Mouse (Mus musculus) thymus, adult 2 months (tissue): ENCODE measurements around the gene Gm3618. TPM values are rescaled to one million over a fixed set of nuclear protein-coding genes. Genes with fewer than 3 reads are reported as not detected.
"Not testable (repeated sequence)": the region's sequence is repeated elsewhere in the genome, so short reads cannot be mapped to it uniquely, and the experiment has no call there.

Experiments used
- DNase-seq: peaks from one replicate; pipeline ENCODE4 v3.0.0; 2021
- H3K27ac ChIP-seq: fragments of 200-500 bp; 2 replicates; pipeline ENCODE4 v1.5.1; 2012; ENCODE audit warnings: low read length, control low read depth; ENCODE audit not compliant: control insufficient read depth, insufficient read depth
- H3K27me3 ChIP-seq: fragments of 200-500 bp; 2 replicates; pipeline ENCODE4 v1.6.1; 2012; ENCODE audit warnings: mild to moderate bottlenecking, low read length, moderate library complexity, mixed read lengths; ENCODE audit not compliant: control insufficient read depth, insufficient read depth
- H3K36me3 ChIP-seq: fragments of 200-500 bp; 2 replicates; pipeline ENCODE4 v1.6.1; 2012; ENCODE audit warnings: mild to moderate bottlenecking, low read length, moderate library complexity; ENCODE audit not compliant: control insufficient read depth, insufficient read depth
- H3K4me1 ChIP-seq: fragments of 200-500 bp; replicated peaks from 2 replicates; pipeline ENCODE4 v1.6.1; 2012; ENCODE audit warnings: low read length; ENCODE audit not compliant: control insufficient read depth, insufficient read depth
- H3K4me3 ChIP-seq: fragments of 200-500 bp; 2 replicates; pipeline ENCODE4 v1.5.1; 2012; ENCODE audit warnings: mild to moderate bottlenecking, low read length, control low read depth, moderate library complexity; ENCODE audit not compliant: control insufficient read depth, insufficient read depth
- WGBS: fragments of 180-500 bp; shearing (Covaris S2); methylation state at CpG from one replicate; pipeline ENCODE4 v1.1.7; 2018; 5-methylcytosine and 5-hydroxymethylcytosine counted together
- polyA plus RNA-seq: library from polyadenylated mRNA; depleted of rRNA; stranded (reverse); fragments of >200 nt; gene quantifications from 2 replicates; pipeline ENCODE4 v1.2.3, GENCODE M21; 2012; rRNA removed

The Gm3618 gene
- not detected in 2 replicates for polyA plus RNA-seq

GRCm38 (mm10) chr14:6343578-6343977 lies at the start of gene Gm3618:
Gene Gm3618, minus strand, starts transcription at chr14:6343678.
- H3K27me3 ChIP-seq, DNase-seq, H3K4me1 ChIP-seq, H3K27ac ChIP-seq, H3K36me3 ChIP-seq, H3K4me3 ChIP-seq: not testable (repeated sequence)
- no CpG with 5 or more reads among the region's 10 CpGs for WGBS

- not testable (repeated sequence) for DNase-seq, H3K27ac ChIP-seq, H3K4me3 ChIP-seq, H3K36me3 ChIP-seq, H3K4me1 ChIP-seq, H3K27me3 ChIP-seq
- WGBS, result 84% methylated on average over 2 of the region's 4 CpGs
Observed at GRCm38 (mm10) chr14:6390219-6390618, 46.7 kb upstream of the Gm3618 start, which contains the start of gene Gm16440. Gene Gm16440, minus strand, starts transcription at chr14:6390319.

- H3K4me1 ChIP-seq, H3K27ac ChIP-seq, H3K36me3 ChIP-seq, H3K27me3 ChIP-seq, DNase-seq, H3K4me3 ChIP-seq: not testable (repeated sequence)
- 91% methylated on average over 2 of the region's 2 CpGs for WGBS
Observed at GRCm38 (mm10) chr14:6304743-6305142, 38.7 kb downstream of the Gm3618 start, which contains the start of gene Gm21103. Gene Gm21103, minus strand, starts transcription at chr14:6304843.

GRCm38 (mm10) chr14:6286931-6287715 lies 56.4 kb downstream of the Gm3618 start, which contains the start of gene Gm3411:
Gene Gm3411, minus strand, starts transcription at chr14:6287250.
- not testable (repeated sequence) for H3K4me1 ChIP-seq, H3K36me3 ChIP-seq, H3K27ac ChIP-seq, H3K27me3 ChIP-seq, H3K4me3 ChIP-seq
- DNase-seq, result peak; percentile 9
- WGBS, result 6% methylated on average over 50 of the region's 57 CpGs

Other genes starting within 250 kb of the Gm3618 start
- gene Gm8206, start 249.7 kb downstream of the Gm3618 start, polyA plus RNA-seq, result 0.05 TPM in 1 of 2 replicates, not detected in the other
- 0.19 and 0.53 TPM in 2 replicates for gene Gm3468, start 235.0 kb downstream of the Gm3618 start, polyA plus RNA-seq
- gene Gm3476, start 217.9 kb downstream of the Gm3618 start, polyA plus RNA-seq, result not detected in 2 replicates
- gene Gm21560, start 124.4 kb downstream of the Gm3618 start, polyA plus RNA-seq, result 0.04 TPM in 1 of 2 replicates, not detected in the other
- gene Gm3411, start 56.4 kb downstream of the Gm3618 start, polyA plus RNA-seq, result 0.06 and 0.51 TPM in 2 replicates
- gene Gm21103, start 38.8 kb downstream of the Gm3618 start, polyA plus RNA-seq, result not detected in 2 replicates
- gene Gm16440, start 46.6 kb upstream of the Gm3618 start, polyA plus RNA-seq, result not detected in 2 replicates
- gene Gm3591, start 68.8 kb upstream of the Gm3618 start, polyA plus RNA-seq, result 0.35 TPM in 1 of 2 replicates, not detected in the other
- not detected in 2 replicates for gene Gm3594, start 100.9 kb upstream of the Gm3618 start, polyA plus RNA-seq
- gene Gm8356, start 193.6 kb upstream of the Gm3618 start, polyA plus RNA-seq, result not detected in 2 replicates
- gene Gm3629, start 246.9 kb upstream of the Gm3618 start, polyA plus RNA-seq, result 0.11 TPM in 1 of 2 replicates, not detected in the other